Mouse (Mus musculus): ENCODE results near the gene Gm12185.
"Not testable (repeated sequence)": the region's sequence is repeated elsewhere in the genome, so short reads cannot be mapped to it uniquely, and the experiment has no call there.

The Gm12185 gene

DNA sequence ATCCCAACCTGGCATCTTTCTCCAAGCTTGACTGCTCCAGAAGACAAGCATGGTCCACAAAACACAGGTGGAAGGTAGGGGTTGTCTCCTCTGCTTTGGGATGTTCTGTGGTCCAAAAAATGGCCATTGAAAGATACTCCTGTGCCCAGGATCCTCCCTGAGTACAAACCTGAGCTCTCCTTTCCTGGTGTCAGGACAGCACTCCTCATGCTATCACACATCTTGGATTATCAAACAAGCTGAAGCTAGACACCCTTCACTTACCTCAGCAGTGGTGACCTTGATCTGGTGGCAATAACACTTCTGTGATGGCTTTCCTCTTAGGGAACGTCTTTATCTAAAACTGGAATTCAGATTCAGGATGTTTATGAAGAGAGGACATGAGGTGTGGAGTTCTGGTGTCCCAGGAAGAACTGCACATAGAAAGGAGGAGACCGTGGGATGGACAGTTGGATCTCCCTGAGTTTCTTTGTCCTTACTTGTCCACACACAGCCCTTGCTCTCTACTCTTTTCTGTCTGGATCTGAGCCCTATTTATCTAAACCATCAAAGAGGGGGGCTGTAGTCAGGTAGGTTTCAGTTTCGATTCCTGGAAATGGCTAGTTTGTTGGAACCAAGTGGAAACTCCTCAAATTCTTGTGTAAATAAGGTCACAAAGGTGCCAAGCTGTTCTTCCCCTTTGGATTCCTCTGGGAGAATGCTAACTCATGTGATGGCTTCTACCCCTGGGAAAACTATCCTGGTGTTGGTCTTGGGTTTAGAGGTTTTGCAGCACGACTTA is at the start of gene Gm12185:
Gene Gm12185 (minus strand): TSS at position 487 of the 781 bp plus-strand sequence.
- not testable (repeated sequence) for DNase-seq (ENCODE audit: low spot score in 2 of 2)

- DNase-seq (ENCODE audit: low spot score in 2 of 2): not testable (repeated sequence)
Observed at GRCm38 (mm10) chr11:49012074-49012473, 20.0 kb upstream of the Gm12185 start.

- DNase-seq (ENCODE audit: low spot score in 2 of 2): not testable (repeated sequence)
Observed at GRCm38 (mm10) chr11:49006785-49007184, 14.8 kb upstream of the Gm12185 start.

DNA sequence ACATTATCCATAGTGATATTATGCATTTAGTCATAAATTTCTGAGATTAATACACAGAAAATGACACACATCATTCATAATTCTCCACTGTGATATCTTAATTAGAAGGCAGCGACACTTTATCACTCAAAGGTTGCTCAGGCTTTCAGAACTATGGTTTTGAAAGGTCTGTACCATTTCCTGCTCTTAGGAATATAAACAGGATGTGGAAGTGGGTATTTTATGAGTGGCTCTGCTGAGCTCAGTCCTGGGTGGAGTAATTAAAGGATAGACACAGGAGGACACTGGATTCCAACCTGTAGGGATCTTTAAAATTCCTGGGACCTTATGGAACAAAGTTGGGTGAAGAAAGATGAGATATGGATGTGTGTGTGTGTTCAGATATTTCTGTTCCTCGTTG is 14.3 kb upstream of the Gm12185 start:
- not testable (repeated sequence) for DNase-seq (ENCODE audit: low spot score in 2 of 2)

- not testable (repeated sequence) for DNase-seq (ENCODE audit: low spot score in 2 of 2)
Observed at GRCm38 (mm10) chr11:49000411-49000810, 8.4 kb upstream of the Gm12185 start.

- not testable (repeated sequence) for DNase-seq (ENCODE audit: low spot score in 2 of 2)
Observed at GRCm38 (mm10) chr11:48994018-48994417, 2.0 kb upstream of the Gm12185 start, which contains the start of gene Tgtp1. TSS of gene Tgtp1 (minus strand) at chr11:48994172.

DNA sequence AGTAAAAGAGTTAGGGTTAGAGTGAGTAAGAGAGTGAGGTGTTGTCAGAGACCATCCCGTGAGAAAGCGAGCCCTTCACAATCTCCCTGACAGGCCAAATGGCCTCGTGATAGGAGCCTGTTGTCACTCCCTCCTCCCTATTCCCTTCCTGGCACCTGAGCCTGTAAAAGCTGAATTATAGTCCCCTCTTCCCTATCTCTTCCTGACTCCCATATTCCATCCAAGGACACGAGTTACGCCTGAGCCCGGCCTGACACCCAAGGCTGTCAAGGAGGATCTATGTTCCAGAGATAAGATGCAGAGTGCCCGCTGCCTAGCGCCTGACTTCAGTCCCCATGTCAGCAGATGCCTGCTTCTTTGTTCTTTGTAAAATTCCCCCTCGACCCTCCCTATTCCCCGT is 1.3 kb upstream of the Gm12185 start:
- DNase-seq (ENCODE audit: low spot score in 2 of 2): not testable (repeated sequence)

- not testable (repeated sequence) for DNase-seq (ENCODE audit: low spot score in 2 of 2)
Observed at GRCm38 (mm10) chr11:48989981-48990380, 2.0 kb downstream of the Gm12185 start.

- not testable (repeated sequence) for DNase-seq (ENCODE audit: low spot score in 2 of 2)
Observed at GRCm38 (mm10) chr11:48988219-48988618, 3.8 kb downstream of the Gm12185 start.

- DNase-seq (ENCODE audit: low spot score in 2 of 2): not testable (repeated sequence)
Observed at GRCm38 (mm10) chr11:48982848-48983247, 9.2 kb downstream of the Gm12185 start.

DNA sequence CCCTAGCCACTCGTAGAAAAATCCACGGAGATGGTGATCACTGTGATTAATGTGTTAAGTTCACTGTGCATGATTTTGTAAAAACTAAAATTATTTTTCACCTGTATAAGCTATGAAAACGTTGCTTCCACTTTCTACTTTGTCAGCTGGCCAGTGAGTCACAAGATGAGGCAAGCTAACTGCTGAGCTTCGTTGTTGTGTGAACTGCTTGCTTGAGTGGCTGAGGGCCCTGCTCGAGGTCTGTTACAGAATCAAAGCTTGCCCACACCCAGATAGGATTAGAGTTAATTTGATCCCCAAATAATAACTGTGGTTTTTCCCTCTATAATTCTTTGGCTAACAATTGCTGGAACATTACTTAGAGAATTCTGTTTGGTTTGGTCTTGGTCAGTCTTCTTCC is 12.0 kb downstream of the Gm12185 start:
- DNase-seq (ENCODE audit: low spot score in 2 of 2): not testable (repeated sequence)

DNA sequence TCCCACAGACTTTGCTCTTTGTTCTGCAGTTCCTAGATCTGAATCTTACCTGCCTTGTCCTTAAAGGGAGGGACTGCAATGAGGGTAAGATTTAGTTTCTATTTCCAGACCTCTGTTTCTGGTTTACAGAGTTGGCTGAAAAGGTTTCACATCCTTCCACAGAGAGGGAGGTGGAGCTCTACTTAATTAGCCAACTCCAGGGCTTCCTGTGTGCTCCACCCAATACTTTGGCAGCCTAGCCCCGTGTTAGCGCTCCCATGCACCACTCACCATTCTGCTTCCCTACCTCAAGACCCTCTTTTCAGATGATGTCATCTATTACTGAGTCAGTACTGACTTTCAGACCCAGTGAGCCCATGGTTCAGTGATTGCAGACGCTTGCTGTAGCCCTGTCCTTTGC is 12.8 kb downstream of the Gm12185 start, which contains the start of gene 9930111J21Rik1:
Gene 9930111J21Rik1 (minus strand): TSS at position 148 of the 400 bp plus-strand sequence.
- not testable (repeated sequence) for DNase-seq (ENCODE audit: low spot score in 2 of 2)

DNA sequence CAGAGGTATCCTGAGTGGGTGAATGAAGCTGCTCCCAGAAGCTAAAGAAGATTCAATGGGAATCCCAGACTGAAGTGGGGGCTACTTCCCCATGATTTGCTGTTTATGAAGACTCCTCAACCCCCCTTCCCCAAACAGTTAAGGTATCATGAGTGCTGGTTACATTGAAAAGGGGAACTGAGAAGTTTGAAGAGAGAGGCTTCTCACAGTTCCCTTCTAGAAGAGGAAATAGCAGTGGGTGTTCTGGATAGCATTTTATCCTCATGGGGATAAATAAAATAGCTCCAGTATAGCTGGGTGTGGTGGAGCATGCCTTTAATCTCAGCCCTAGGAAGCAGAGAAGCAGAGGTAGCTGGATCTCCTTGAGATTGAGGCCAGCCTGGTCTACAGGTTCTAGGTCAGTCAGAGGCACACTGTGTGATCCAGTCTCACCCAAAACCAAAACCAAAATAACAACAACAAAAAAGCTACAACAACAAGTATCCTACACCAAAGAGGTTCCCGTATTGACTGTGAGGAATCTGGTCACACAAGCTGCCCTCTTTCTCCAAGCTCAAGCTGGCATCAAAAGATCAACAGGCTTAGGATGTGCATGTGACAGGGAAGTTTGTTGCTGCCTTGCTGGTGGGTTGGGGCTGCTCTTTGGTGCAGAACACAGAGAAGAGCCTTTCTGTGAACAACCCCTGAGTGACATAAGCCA is 13.6 kb downstream of the Gm12185 start, which contains the start of gene Olfr56:
Gene Olfr56 (plus strand): TSS at position 650 of the 700 bp plus-strand sequence.
- not testable (repeated sequence) for DNase-seq (ENCODE audit: low spot score in 2 of 2)

GRCm38 (mm10) chr11:48974686-48975085 is 17.3 kb downstream of the Gm12185 start:
- not testable (repeated sequence) for DNase-seq (ENCODE audit: low spot score in 2 of 2)

GRCm38 (mm10) chr11:48946090-48946489 is 45.9 kb downstream of the Gm12185 start, which contains the start of gene Psme2b:
TSS of gene Psme2b (minus strand) at chr11:48946190.
- DNase-seq (ENCODE audit: low spot score in 2 of 2): not testable (repeated sequence)

DNA sequence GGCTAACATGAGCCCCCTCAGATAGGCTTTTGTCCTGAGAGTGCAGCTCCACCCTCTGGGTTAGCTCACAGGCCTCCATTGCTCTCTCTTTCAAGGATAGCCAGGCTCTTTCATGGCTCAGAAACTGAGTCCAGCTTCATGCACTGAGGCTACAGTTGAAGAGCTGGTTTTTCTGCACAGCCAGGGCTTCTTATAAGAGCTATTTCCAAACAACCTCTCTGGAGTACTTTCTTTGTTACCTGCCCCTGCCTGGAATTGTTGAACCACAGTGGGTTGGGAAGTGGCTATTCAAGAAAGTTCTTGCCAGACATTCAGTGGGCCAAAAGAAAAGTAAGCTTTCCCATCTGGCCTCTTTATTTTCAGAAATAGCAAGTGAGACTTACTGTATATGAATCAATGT is 52.7 kb downstream of the Gm12185 start:
- not testable (repeated sequence) for DNase-seq (ENCODE audit: low spot score in 2 of 2)

GRCm38 (mm10) chr11:48935291-48935690 is 56.7 kb downstream of the Gm12185 start:
- DNase-seq (ENCODE audit: low spot score in 2 of 2): not testable (repeated sequence)

GRCm38 (mm10) chr11:48933923-48934322 is 58.1 kb downstream of the Gm12185 start:
- not testable (repeated sequence) for DNase-seq (ENCODE audit: low spot score in 2 of 2)

DNA sequence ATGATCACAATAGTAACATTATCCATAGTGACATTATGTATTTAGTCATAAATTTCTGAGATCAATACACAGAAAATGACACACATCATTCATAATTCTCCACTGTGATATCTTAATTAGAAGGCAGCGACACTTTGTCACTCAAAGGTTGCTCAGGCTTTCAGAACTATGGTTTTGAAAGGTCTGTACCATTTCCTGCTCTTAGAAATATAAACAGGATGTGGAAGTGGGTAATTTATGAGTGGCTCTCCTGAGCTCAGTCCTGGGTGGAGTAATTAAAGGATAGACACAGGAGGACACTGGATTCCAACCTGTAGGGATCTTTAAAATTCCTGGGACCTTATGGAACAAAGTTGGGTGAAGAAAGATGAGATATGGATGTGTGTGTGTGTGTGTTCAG is 58.6 kb downstream of the Gm12185 start:
- not testable (repeated sequence) for DNase-seq (ENCODE audit: low spot score in 2 of 2)

DNA sequence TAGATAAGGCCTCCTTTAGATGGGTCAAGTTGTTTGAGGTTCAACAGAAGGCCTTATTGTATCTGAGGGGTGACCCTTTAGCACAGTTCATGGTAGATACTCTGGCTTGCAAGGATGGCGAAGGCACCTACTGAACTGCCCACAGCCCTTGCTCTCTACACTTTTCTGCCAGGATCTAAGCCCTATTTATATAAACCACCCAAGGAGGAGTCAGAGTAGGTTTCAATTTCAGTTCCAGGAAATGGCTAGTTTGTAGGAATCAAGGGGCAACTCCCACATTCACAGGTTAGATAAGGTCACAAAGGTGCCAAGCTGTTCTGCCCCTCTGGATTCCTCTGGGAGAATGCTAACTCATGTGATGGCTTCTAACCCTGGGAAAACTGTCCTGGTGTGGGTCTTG is 64.0 kb downstream of the Gm12185 start:
- not testable (repeated sequence) for DNase-seq (ENCODE audit: low spot score in 2 of 2)

DNA sequence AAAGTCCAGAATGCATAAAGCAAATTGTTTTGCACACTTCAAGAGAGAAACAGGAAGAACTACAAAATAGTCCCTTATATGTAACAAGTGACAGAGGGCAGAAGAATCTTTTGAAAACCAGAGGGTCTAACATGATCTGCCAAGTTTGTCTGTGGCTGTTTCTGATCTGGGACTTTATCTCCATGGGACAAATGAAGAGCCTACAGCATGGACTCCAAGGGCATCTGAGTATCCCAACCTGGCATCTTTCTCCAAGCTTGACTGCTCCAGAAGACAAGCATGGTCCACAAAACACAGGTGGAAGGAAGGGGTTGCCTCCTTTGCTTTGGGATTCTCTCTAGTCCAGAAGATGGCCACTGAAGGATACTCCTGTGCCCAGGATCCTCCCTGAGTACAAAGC is 65.6 kb downstream of the Gm12185 start:
- not testable (repeated sequence) for DNase-seq (ENCODE audit: low spot score in 2 of 2)

GRCm38 (mm10) chr11:48923818-48924217 is 68.2 kb downstream of the Gm12185 start:
- DNase-seq (ENCODE audit: low spot score in 2 of 2): not testable (repeated sequence)
